Mouse (Mus musculus) fibroblast of lung, adult 2 months (primary cell): ENCODE results near the gene Zfp513.
"Not testable (repeated sequence)": the region's sequence is repeated elsewhere in the genome, so short reads cannot be mapped to it uniquely, and the experiment has no call there.

Experiments
- DNase-seq: peaks from one replicate; pipeline ENCODE4 v3.0.0-alpha.2; 2011; ENCODE audit warnings: low read depth

The Zfp513 gene

DNA sequence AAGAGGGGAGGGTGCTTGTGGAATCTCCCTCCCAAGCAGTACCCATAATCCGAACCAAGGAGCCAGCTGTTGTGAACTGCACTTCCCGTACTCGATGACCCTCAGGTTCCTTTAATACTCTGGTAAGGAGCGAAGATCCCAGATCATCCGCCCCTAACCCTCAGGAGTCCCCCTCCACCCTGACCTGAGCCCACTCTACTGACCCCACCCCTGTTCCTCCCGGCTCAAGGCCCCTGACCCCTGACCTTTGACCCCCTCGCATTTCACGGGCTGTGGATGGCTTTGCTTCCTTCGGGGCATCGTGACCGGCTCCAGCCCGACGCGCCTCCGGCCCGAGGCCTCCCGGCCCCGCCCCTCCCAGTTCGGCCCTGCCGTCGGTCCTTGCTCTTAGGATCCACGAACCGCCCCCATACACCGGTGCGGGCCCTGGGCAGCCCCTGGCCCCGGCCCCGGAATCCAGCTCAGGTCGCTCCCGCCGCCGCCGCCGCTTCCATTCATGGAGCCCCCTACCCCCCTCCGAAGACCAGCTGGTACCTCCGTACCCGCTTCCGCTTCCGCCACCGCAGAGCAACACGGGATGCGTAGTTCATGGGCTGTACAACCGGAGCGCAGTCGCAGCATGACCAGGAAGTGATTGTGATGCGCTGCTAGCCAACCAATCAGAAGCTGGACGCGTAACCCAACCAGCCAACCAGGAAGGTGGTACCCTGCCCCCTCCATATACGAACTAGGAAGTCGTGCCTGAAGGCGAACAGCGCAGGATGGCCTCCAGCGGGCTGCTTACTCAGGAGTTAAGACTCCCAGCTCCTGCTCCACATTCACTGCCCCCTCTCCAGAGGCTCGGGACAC is at the start of gene Zfp513:
Gene Zfp513 (minus strand): TSS at position 562 of the 849 bp plus-strand sequence.
- DNase-seq = peak; percentile 99

DNA sequence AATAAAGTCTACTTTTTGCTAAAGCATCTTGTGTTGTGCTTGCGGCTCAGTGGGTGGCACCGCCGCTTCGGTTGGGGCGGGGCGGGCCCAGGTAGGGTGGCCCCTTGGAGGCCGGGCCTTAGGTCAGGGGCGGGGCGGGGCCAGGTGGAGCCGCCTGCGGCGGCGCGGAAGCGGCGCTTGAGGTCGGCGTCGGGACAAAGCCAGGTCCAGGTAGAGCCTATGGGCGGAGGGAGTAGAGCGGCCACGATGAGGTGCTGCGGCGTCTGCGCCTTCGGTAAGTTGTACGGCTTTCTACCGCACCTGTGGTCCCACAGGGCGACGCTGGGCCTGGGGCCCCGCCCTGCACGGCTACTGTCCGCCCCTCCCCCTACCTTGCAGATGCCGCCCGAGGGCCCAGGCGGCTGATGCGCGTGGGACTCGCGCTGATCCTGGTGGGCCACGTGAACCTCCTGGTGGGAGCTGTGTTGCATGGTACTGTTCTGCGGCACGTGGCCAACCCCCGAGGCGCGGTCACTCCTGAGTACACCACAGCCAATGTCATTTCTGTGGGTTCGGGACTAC is 49.5 kb upstream of the Zfp513 start, which contains the start of gene Krtcap3:
Gene Krtcap3 (plus strand): TSS at position 151 of the 561 bp plus-strand sequence.
- DNase-seq = no peak

DNA sequence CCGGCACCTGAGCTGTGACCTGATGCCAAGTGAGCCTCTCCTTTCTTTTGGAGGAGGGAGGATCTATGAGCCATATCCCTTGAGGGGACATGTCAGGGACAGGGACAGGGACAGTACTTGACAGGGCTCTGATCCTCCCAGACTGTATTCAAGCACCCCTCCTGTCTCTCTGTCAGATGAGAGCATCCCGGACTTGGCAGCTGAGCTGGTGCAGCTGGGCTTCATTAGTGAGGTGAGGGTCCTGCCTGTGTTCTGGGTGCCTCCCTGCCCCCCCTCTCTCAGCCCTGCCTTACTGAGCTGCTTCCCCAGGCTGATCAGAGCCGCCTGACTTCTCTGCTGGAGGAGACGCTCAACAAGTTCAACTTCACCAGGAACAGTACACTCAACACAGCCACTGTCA is 48.6 kb upstream of the Zfp513 start:
- DNase-seq = no peak

DNA sequence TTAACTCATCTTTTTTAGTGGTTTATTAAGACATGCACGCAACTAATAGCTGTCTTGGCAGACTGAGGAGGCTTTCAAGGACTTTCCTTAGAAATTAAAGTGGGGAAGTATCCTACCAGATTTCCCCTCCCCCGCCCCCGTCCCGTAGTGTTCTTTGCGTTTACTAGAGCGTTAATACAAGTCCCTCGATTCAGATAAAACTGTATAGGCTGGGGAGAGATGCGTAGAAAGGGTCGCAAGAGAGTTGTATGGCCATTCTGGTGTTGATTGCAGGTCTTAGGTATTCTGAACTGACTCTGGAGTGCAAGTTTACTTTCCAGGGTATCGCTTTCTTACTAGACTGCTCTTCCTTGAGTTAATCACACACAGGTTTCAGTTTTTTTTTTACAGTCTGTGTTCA is 40.1 kb upstream of the Zfp513 start:
- no peak for DNase-seq

DNA sequence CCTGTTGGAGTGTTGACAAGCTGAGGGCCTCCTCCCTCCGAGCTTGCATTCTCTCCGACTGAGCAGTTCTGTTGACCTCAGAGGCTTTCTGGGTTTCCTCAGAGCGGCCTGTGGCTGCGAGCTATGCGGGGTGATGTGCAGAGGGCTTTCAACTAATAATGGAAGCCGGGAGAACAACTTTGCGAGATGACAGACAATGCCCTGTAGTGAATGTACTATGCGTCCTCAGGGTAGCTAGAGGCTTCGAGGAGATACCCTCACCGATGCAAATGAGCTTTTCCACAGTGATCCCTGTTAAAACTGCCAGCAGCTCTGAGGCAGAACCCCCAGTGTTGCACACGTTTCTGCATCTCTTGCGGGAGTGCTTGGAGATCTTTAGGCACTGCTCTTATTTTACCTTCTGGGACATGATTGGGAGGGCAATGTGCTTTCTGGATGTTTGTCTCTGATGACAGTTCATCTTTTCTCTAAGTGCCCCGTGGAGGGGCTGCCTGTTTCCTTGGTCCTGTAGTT is 39.5 kb upstream of the Zfp513 start:
- DNase-seq = no peak

DNA sequence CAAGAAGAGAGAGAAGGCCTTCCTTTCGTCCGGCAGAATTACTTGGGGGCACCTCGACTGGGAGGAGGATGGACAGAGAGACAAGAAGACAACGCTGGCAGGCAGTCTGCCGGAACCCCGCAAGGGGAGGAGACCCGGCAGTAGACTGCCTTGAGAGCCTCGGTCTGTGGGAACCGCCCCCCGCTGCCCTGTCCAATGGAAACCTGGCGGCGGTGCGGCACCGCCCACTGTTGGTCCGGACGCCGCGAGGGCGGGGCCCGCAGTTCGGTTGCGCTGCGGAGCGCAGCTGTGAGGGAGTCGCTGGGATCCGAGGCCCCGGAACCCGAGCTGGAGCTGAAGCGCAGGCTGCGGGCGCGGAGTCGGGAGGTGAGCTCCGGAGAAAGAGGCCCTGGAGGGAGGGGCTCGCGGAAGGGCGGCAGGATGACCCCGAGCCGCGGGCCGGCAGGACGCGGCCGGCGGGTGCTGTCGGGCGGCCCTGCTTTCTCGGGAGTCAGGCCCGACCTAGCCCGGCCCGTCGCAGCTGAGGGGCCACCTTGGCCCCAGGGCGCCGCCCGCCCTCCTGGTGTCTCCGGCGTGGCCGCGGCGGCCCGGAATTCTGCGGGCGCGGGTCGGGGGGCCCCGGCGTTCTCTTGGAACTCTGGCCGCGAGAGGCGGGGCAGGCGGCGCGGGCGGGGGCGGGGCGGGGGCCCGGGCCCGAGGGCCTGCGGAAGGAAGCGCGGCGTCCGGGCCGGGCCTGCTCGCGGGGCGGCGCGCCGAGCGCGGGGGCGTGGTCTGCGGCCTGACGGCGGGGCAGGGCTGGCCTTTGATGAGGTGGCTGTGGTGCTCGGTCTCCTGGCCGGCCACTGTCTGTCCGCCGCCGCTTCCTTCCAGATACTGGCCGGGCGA is 38.8 kb upstream of the Zfp513 start, which contains the start of the genes Nrbp1 and Gm9970:
Gene Nrbp1 (plus strand): TSS at position 228 of the 885 bp plus-strand sequence.
Gene Gm9970 (minus strand): TSS at position 596 of the 885 bp plus-strand sequence.
- peak; percentile 86 for DNase-seq

DNA sequence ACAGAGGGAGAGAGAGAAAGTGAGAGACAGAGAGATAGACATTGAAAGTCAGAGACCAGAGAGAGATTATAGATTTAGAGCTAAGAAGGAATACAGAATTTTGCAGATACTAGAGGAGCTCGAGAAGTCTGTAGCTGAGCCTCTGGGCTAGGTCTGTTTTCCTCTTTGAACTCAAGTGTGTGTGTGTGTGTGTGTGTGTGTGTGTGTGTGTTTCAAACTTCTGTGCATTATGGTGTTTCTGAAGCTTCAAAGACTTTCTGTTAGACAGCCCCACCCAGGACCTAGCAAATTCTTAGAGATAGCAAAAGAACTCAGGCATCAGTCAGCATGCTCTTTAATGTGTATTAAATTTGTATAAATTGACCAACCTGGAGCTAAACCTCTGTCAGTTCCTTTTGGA is 24.5 kb upstream of the Zfp513 start:
- DNase-seq = no peak

DNA sequence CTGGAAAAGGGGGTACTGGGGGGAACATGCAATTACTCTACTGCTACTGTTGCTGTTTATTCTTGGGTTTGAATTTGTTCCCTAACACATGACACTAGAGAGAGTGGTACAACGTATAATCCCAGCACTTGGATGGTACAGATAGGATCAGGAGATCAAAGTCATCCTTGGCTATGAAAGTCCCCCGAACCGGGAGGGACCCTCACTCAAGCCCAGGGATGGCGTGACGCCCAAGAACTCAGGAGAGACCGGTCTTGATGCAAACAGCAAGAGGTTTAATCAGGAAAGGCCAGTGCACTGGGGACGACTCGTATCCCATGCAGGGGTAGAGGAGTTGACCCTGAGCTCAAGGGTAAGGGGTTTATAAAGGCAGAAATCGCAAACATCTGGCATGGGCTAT is 20.6 kb upstream of the Zfp513 start:
- no peak for DNase-seq

DNA sequence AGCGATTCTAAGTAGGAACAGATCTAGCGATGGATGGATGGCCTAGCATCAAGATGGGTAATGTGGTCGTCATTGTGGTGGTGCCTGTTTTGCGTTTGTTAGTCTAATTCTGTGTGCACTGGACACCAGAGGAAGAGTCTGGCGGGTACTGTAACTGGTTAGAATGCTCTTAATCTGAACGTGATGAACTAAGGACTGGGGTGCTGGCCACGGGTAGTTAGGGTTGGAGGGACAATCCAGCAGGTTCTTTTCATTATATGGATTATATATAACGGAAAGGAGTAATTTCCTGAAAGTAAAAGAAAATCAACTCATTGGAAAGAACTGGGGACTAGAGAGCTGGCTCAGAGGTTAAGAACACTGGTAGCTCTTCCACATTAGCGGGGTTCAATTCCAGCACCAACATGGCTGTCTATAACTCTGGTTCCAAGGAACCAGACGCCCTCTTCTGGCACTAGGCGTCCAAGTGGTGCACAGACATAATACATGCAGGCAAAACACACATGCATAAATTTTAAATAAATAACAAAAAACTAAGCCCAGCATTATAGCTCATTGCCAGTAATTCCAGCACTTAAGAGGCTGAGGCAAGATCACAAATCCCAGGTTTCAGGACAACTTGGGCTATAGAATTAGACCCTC is 19.3 kb upstream of the Zfp513 start:
- DNase-seq = no peak

DNA sequence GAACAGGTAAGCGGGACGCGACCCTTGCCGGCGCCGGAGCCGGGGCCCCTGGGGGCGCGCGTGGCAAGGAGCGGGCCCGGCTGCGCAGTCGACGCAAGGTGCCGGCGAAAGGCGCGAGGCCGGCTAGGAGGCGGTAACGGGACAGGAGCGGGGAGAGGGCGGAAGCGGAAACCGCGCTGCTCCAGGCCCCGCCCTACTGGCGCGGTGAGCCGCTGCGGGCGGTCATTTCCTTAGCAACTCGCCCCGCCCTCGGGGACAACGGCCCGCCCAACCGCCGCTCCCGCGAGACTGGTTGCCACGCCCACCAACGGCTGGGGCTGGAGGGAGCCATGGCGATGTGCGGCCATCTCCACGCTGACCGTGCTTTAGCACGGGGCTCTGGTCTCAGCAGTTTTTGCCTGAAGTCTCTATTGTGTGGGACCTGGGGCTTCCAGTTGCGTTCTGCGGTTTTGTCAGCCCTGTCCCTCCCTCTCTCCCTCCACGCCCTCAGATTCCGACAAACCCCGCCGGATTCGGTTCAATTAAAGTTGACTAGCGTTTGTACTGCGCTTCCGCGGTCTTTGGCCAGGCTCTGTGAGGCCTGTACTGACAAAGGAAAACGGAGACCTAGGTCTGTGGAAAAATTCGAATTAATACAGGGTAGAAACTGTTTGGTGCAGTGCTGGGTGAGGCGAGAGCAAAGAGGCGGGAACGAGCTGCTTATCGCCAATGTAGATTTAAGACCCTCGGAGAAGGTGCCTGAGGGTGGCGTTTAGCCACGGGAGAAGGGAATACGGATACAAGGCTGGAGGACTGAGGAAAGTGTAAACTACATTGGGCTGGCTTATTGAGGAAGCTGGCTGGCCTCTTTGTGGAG is 18.6 kb upstream of the Zfp513 start, which contains the start of gene Ppm1g:
Gene Ppm1g (minus strand): TSS at position 240 of the 856 bp plus-strand sequence.
- peak; percentile 82 for DNase-seq

DNA sequence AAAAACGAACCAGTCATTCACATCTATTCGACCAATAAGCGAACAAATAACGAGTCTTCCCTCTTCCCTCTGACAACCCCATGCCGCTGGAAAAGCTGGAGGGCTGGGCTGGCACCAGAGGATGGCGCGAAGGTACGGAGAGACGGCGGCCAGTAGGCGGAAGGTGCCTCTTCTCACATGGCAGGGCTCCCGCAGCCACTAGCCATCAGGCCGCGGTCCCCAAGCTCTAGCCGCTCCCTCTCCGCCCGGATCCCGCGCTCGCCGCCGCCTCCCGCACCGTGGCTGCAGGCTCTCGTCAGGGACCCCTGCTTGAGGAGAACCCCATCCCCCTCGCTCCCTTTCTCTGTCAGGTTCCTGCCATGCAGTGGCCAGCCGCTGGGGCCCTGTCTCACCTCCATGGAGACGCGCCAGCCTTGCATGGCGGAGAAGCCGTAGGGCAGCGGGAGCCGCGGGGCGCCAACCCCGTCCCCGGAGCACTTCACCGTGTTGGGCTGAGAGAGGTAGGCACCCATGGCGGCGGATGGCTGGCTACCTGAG is 17.9 kb upstream of the Zfp513 start:
- DNase-seq = no peak

DNA sequence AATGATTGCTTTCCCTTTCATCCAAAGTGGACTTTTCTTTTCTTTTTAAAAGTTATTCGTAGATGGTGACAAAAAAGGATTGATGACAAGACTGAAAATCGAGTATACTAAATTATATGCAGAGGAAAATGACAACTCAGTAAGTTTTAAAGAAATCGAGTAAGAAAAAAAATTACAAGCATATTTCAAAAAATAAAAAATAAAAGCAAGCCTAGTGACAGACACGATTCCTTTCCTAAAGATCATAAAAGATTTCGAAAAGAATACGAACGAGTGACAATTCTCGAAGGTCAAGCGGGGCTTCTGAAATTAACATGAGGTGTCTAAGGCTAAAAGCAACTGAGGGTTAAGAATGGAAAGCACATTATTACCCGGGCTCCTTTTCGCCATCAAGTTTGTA is 17.4 kb upstream of the Zfp513 start:
- DNase-seq = no peak

DNA sequence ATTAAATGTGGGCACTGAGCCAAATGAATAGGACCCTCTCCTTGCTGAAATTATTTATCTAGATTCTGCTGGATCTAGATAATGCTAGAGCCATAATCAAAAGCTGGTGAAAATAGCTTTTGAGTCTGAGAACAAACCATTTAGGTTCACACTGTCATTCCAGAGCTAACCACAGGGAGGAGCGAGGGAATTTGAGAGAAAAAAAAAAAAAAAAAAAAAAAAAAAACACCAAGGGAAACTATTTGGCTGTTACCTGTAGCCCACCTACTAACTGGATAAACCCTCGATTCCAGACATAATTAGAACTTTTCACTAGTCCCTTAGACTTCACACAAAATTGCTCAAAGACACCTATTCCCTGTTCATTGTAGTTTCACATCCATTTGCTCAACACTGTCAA is 17.0 kb upstream of the Zfp513 start:
- DNase-seq = no peak

DNA sequence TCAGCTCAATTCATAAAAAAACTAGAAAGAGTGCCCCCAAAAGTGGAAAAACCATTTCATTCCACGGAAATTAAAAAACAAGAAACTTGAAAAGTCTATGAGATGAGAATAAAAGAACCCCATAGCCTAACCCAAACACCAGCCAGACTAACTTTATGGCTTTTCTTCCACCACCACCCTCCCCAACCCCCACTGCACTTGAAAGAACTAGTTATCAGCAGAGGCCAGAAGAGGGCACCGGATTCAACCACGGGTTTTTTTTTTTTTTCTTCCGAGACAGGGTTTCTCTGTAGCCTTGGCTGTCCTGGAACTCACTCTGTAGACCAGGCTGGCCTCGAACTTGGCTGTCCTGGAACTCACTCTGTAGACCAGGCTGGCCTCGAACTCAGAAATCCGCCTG is 16.2 kb upstream of the Zfp513 start:
- DNase-seq = no peak

DNA sequence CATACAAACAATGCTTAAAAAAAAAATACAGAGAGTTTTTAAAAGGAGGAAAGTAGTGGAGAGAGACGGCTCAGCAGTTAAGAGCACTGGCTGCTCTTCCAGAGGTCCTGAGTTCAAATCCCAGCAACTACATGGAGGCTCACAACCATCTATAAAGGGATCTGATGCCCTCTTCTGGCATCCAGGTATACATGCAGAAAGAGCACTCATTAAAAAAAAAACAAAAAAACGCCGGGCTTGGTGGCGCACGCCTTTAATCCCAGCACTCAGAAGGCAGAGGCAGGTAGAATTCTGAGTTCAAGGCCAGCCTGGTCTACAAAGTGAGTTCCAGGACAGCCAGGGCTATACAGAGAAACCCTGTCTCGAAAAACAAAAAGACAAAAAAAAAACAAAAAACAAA is 14.5 kb upstream of the Zfp513 start:
- not testable (repeated sequence) for DNase-seq

DNA sequence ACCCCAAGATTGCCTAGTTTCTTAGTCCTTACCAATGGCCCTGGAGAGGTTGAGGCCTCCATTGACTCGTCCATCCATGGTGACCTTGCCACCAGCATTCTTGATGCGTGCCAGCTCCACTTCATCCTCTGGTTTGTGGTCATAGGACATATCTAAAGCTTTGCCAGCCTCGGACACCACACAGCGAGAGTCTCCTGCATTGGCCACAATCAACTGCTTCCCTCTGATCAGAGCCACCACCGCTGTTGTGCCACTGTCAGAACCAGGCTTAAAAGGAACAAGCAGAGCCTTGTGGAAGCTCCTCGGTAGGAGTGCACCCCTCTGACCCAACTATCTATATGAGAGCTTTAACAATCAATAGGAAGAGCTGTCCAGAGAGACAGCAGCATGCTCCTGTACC is 2.3 kb upstream of the Zfp513 start:
- no peak for DNase-seq

DNA sequence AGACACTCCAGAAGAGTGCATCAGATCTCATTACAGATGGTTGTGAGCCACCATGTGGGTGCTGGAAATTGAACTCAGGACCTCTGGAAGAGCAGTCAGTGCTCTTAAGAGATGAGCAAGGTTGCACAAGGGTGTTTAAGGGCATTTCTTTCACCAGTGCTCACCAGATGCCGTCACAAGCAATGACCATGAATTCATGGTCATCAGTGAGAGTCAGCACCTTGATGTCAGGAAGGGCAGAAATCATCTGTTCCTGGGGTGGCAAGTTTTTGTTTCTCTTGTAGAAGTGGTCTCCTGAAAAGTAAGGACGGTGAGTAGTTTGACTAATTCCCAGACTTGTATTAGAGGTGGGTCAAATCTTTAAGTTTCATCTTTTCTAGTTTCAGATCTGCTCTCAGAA is 1.8 kb upstream of the Zfp513 start:
- no peak for DNase-seq

DNA sequence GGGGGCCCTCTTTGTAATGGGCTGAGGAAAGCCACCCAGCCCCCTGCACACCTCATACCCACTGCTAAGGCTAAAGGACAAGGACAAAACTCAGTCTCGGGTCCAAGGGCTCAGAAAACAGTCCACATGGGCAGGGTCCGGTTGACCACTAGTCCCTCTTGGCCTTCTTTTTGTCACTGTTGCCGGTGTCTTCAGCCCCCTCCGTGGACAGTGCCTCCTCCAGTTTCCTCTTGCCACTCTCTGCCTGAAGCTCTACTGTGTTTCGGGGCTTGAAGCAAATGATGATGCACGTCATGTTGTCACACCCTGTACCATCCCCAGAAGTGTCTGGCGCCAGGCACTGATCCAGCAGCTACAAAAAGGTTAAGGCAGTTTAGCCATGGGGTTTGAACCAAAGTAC is 830 bp upstream of the Zfp513 start:
- DNase-seq = no peak

DNA sequence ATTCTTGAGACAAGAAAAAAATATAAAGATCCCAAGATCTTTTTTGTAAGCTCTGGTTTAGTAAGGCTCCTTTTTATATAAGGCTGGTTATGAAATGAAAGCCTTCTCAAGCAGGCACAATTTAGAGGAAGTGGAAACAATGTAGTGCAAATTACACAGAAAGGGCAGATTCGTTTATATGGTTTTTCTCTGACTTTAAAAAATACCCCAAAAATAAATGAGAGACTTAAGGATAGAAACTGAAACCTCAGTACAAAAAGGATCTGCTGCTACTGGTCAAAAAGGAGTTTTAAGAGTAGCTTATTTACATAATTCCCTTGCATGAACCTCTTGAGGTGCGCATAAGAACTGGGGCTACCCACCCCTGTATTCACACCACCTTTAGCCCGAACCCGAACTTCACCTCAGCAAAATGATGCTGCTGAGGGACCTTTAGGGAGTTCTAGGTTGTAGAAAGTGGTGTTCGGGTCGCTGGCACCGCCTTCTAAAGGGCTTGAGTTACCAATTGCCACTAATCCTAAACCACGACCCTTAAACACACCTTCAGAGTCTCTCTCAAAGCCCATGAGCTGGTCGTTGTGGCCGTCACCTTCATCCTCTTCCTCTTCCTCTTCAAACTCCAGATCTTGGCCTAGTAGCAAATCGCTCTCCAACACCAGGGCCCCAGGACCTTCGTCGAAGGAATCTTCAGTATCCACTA is 911 bp downstream of the Zfp513 start:
- no peak for DNase-seq

DNA sequence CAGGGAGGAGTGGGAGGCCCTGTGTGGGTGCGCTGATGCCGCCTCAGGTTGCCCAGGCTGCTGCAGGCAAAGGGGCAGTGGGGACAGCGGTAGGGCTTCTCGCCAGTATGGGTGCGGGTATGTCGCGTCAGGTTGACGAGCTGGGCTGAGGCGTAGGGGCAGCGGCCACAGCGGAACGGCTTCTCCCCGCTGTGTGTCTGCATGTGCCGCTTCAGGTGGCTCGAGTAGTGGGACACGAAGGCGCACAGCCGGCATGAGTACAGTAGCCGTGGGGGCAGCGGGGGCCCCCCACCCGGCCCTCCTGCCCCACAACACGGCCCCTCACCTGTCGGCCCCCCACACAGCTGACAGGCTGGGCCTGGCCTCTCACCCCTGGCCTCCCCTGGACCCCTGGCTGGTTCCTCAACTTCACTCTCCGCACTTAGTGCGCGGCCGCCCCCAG is 1.8 kb downstream of the Zfp513 start:
- no peak for DNase-seq
